Mouse (Mus musculus) embryonic facial prominence, embryonic 13.5 days (tissue): Measurements from ENCODE around the gene Ung. TPM values are rescaled to one million over a fixed set of nuclear protein-coding genes. Genes with fewer than 3 reads are reported as not detected.

Experiments
- ATAC-seq: fragments of 200-750 bp; cut with Nextera tagmentation; 2 replicates; pipeline ENCODE4 v1.8.0; 2017; ENCODE audit warnings: low read depth; ENCODE audit not compliant: insufficient number of reproducible peaks, insufficient read depth, low FRiP score, low TSS enrichment
- H3K27ac ChIP-seq: fragments of 300-500 bp; sonication (generic); 2 replicates; pipeline ENCODE4 v1.5.1; 2015; ENCODE audit warnings: moderate library complexity, mild to moderate bottlenecking, inconsistent platforms
- H3K27me3 ChIP-seq: fragments of 300-500 bp; sonication (generic); 2 replicates; pipeline ENCODE4 v1.6.1; 2015; ENCODE audit warnings: mild to moderate bottlenecking, inconsistent platforms
- H3K36me3 ChIP-seq: fragments of 300-500 bp; sonication (generic); 2 replicates; pipeline ENCODE4 v1.6.1; 2015; ENCODE audit warnings: mild to moderate bottlenecking, inconsistent platforms
- H3K4me1 ChIP-seq: fragments of 300-500 bp; sonication (generic); 2 replicates; pipeline ENCODE4 v1.6.1; 2015; ENCODE audit warnings: inconsistent platforms
- H3K4me2 ChIP-seq: fragments of 300-500 bp; sonication (generic); 2 replicates; pipeline ENCODE4 v1.6.1; 2015; ENCODE audit warnings: moderate library complexity, mild to moderate bottlenecking, inconsistent platforms
- H3K4me3 ChIP-seq: fragments of 300-500 bp; sonication (generic); 2 replicates; pipeline ENCODE4 v1.5.1; 2015; ENCODE audit warnings: mild to moderate bottlenecking, inconsistent platforms
- H3K9ac ChIP-seq: fragments of 300-500 bp; sonication (generic); 2 replicates; pipeline ENCODE4 v1.6.1; 2015; ENCODE audit warnings: mild to moderate bottlenecking, inconsistent platforms
- H3K9me3 ChIP-seq: fragments of 300-500 bp; sonication (generic); 2 replicates; pipeline ENCODE4 v1.6.1; 2016; ENCODE audit warnings: inconsistent platforms
- WGBS: fragments of 180-500 bp; shearing (Covaris S2); methylation state at CpG from one replicate; pipeline ENCODE4 v1.1.7; 2015; ENCODE audit warnings: mixed read lengths; 5-methylcytosine and 5-hydroxymethylcytosine counted together
- polyA plus RNA-seq: library from polyadenylated mRNA; unstranded; fragments of >200 nt; fragmentation: Nextera tagmentation; extraction: Ambion mirVana; gene quantifications from 2 replicates; pipeline ENCODE4 v1.2.1, GENCODE M21; 2015

Gene Ung
- polyA plus RNA-seq, 1 experiment from 2014 or later, result 48.2 TPM

DNA sequence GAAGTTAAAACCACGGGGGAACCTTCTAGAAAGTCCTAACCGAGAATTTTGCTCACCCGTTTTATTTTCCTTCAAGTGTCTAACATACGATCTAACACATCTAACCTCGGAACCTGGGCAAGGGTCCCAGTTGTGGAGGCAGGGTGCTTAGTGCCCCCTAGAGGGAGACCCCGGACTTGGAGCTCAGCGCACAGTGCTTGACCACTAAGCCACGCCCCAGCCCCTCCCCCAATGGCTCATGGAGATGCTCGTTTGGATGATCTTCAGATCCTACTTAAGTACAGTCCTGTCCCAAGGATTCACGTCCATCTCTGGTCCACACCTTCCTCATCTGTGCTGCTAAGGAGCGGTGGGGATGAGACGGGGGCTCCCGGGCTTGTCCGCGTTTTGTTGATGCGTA, 44.5 kb downstream of the Ung start:
- no peak for ATAC-seq
- peaks cover 14% of the 10 kb centered on the region for H3K4me1 ChIP-seq
- no peak overlapping the region for H3K9ac ChIP-seq
- H3K9me3 ChIP-seq, result no peaks in the 10 kb centered on the region
- 14% methylated on average over 16 of the region's 16 CpGs for WGBS
- H3K36me3 ChIP-seq, result no peaks in the 10 kb centered on the region
- H3K27ac ChIP-seq, result no peak overlapping the region
- peak overlapping the region; percentile 43 for H3K4me2 ChIP-seq
- peaks cover 9% of the 10 kb centered on the region for H3K27me3 ChIP-seq
- H3K4me3 ChIP-seq, result no peak overlapping the region

GRCm38 (mm10) chr5:114175596-114176171, 45.5 kb downstream of the Ung start:
- peak; percentile 88 for ATAC-seq
- Histone ChIP-seq H3K27ac (peak overlapping the region; percentile 14; the same call in 1 of the 2 replicates), H3K27me3 (peaks cover 9% of the 10 kb centered on the region), H3K36me3 (no peaks in the 10 kb centered on the region), H3K4me2 (peak overlapping the region; percentile 73), H3K4me3 (peak overlapping the region; percentile 53), H3K9ac (peak overlapping the region; percentile 74), H3K4me1 (peaks cover 14% of the 10 kb centered on the region), H3K9me3 (no peaks in the 10 kb centered on the region)
- under 1% methylated on average over 26 of the region's 26 CpGs for whole genome bisulfite sequencing

DNA sequence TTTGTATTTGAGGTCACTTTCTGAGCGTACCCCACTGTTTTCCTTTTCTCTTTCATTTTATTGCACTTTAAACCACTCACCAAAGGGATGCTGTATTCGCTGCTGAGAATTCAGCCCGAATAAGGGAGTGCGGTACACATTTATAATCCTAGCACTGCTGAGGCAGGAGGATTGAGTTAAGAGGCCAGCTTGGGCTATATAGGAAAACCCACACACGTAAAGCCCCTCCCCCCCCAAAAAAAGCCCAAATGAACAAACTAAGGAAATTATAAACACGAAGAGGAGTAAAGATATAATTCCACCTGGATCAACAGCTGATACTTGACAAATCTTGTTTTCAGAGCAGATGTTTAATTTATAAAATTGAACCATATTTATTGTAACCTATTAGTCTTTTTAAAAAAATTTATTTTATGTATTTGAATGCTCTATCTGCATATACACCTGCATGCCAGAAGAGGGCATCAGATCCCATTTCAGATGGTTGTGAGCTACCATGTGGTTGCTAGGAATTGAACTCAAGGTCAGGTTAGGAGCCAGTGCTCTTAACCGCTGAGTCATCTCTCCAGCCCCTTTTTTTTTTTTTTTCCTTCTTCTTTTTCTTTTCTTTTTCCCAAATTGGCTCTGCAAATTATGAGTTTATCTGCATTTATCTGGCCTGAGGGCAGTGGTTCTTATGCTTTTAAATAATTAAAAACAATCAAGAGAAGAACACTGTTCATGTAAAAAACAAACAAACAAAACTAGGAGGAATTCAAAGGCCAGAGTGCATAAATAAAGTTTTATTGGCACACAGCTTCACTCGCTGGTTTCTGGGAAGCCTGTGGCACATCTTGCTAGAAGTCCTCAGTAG, 46.6 kb downstream of the Ung start:
- 65% methylated on average over 8 of the region's 8 CpGs for WGBS
- peak overlapping the region; percentile 74 for H3K9ac ChIP-seq
- H3K9me3 ChIP-seq, result no peaks in the 10 kb centered on the region
- H3K27me3 ChIP-seq, result peaks cover 9% of the 10 kb centered on the region
- peak overlapping the region; percentile 53 for H3K4me3 ChIP-seq
- peaks cover 14% of the 10 kb centered on the region for H3K4me1 ChIP-seq
- no peak for ATAC-seq
- peak overlapping the region; percentile 73 for H3K4me2 ChIP-seq
- H3K36me3 ChIP-seq, result no peaks in the 10 kb centered on the region
- no peak overlapping the region for H3K27ac ChIP-seq

GRCm38 (mm10) chr5:114177966-114178719, 48.0 kb downstream of the Ung start:
- Histone ChIP-seq H3K4me3 (no peak overlapping the region), H3K27ac (no peak overlapping the region), H3K36me3 (no peaks in the 10 kb centered on the region), H3K4me2 (no peak overlapping the region), H3K27me3 (peaks cover 9% of the 10 kb centered on the region), H3K4me1 (peaks cover 14% of the 10 kb centered on the region), H3K9ac (no peak overlapping the region), H3K9me3 (no peaks in the 10 kb centered on the region)
- ATAC-seq, result no peak
- WGBS, result 85% methylated on average over 4 of the region's 4 CpGs

DNA sequence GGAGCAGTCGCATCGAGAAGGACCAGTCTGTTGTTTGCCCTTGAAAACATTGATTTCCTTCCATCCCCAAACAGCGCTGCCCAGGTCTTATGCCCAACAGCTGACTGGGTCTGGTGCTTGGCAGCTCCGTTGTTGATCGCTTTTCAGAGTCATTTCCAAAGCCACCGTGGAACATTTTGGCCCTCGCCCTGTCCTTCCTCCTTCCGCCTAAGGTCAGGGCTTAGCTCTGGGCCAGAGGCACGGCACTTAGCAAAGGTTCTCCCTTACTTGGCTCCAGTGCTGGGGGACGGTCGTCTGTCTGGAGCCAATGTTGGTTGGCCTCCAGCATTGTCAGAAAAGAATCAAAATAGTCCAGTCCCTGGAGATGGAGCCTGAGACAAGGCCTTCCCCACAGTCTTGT, 49.4 kb downstream of the Ung start:
- Histone ChIP-seq H3K27ac (no peak overlapping the region), H3K4me3 (no peak overlapping the region)

DNA sequence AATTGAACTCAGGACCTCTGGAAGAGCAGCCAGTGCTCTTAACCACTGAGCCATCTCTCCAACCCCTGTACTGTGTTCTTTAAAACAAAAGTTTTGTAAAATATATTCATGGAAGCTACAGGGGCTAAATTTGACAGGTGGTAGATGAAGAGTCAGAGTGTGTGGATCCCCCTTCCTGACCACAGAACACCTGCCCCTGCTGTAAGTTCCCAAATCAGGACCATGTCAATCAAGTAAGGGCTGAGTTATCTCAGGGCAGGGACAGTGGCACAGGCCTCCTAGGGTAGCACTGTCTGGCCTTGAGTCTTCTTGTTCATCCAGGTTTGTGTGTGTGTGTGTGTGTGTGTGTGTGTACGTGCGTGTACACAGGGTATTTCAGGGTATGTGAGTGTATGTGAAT, 53.3 kb downstream of the Ung start:
- no peak overlapping the region for H3K27ac ChIP-seq
- 96% methylated on average over 2 of the region's 2 CpGs for WGBS
- H3K9me3 ChIP-seq, result no peaks in the 10 kb centered on the region
- no peak for ATAC-seq
- H3K27me3 ChIP-seq, result no peaks in the 10 kb centered on the region
- H3K4me3 ChIP-seq, result no peak overlapping the region
- no peak overlapping the region for H3K9ac ChIP-seq
- no peak overlapping the region for H3K4me2 ChIP-seq
- H3K36me3 ChIP-seq, result no peaks in the 10 kb centered on the region
- H3K4me1 ChIP-seq, result no peaks in the 10 kb centered on the region

More for the DNA sequence above, 49.4 kb downstream of the Ung start:
- ATAC-seq, result no peak
- H3K4me2 ChIP-seq, result no peak overlapping the region
- H3K9me3 ChIP-seq, result no peaks in the 10 kb centered on the region
- WGBS, result 82% methylated on average over 11 of the region's 11 CpGs
- peaks cover 9% of the 10 kb centered on the region for H3K27me3 ChIP-seq
- no peaks in the 10 kb centered on the region for H3K36me3 ChIP-seq
- peaks cover 14% of the 10 kb centered on the region for H3K4me1 ChIP-seq
- H3K9ac ChIP-seq, result no peak overlapping the region

- no peak overlapping the region for H3K9ac ChIP-seq
- no peak overlapping the region for H3K4me2 ChIP-seq
- no peaks in the 10 kb centered on the region for H3K36me3 ChIP-seq
- H3K4me1 ChIP-seq, result no peaks in the 10 kb centered on the region
- no peak overlapping the region for H3K4me3 ChIP-seq
- ATAC-seq, result no peak
- H3K27me3 ChIP-seq, result 0 out of 2 replicates have a peak, but pooled peaks cover 3% of the 10 kb centered on the region
- no peaks in the 10 kb centered on the region for H3K9me3 ChIP-seq
- 63% methylated on average over 2 of the region's 2 CpGs for WGBS
- H3K27ac ChIP-seq, result no peak overlapping the region
Observed at GRCm38 (mm10) chr5:114187108-114187507, 56.9 kb downstream of the Ung start.

Other genes with a start within 250 kb of the Ung start
- gene Coro1c, start 221.6 kb upstream of the Ung start, polyA plus RNA-seq, result 88.6 and 88.9 TPM in 2 replicates
- gene Ssh1, start 136.5 kb upstream of the Ung start, polyA plus RNA-seq, result 14.2 and 18.8 TPM in 2 replicates
- gene Dao, start 126.7 kb upstream of the Ung start, polyA plus RNA-seq, result not detected in 2 replicates
- gene Usp30, start 64.9 kb upstream of the Ung start, polyA plus RNA-seq, result 13.0 and 16.4 TPM in 2 replicates
- 0.86 and 1.1 TPM in 2 replicates for gene Svop, start 38.8 kb upstream of the Ung start, polyA plus RNA-seq
- 11.7 and 11.8 TPM in 2 replicates for gene Alkbh2, start 2.2 kb upstream of the Ung start, polyA plus RNA-seq
- gene Acacb, start 16.1 kb downstream of the Ung start, polyA plus RNA-seq, result 2.7 and 3.6 TPM in 2 replicates
- gene Foxn4, start 143.4 kb downstream of the Ung start, polyA plus RNA-seq, result 0.07 and 0.14 TPM in 2 replicates
- 1.5 and 2.1 TPM in 2 replicates for gene Myo1h, start 158.8 kb downstream of the Ung start, polyA plus RNA-seq